Mouse (Mus musculus) G1E (cell line): ENCODE data around the gene Cadm2. TPM values are rescaled to one million over a fixed set of nuclear protein-coding genes. Genes with fewer than 3 reads are reported as not detected.

Experiments used
- ATAC-seq: 2 replicates; pipeline ENCODE4 v1.8.0; 2016; ENCODE audit warnings: mild to moderate bottlenecking; ENCODE audit not compliant: insufficient number of reproducible peaks, poor library complexity, low FRiP score, severe bottlenecking; ENCODE audit errors: extremely low read depth
- DNase-seq: peaks from one replicate; pipeline ENCODE4 v3.0.0; 2012; ENCODE audit warnings: low spot score
- H3K27me3 ChIP-seq: 2 replicates; pipeline ENCODE4 v1.6.1; 2012; ENCODE audit warnings: mild to moderate bottlenecking, low read length, inconsistent platforms; ENCODE audit not compliant: insufficient read depth
- H3K36me3 ChIP-seq: replicated peaks from 2 replicates; pipeline ENCODE3; 2012; ENCODE audit warnings: mild to moderate bottlenecking, inconsistent platforms
- H3K4me1 ChIP-seq: 2 replicates; pipeline ENCODE4 v1.6.1; 2012; ENCODE audit warnings: low read depth, low read length, inconsistent platforms, mixed read lengths; ENCODE audit not compliant: insufficient read depth
- H3K4me3 ChIP-seq: 2 replicates; pipeline ENCODE4 v1.5.1; 2012; ENCODE audit warnings: low read depth, mild to moderate bottlenecking, inconsistent platforms, low read length, moderate library complexity, mixed read lengths
- H3K9me3 ChIP-seq: replicated peaks from 2 replicates; pipeline ENCODE4 v1.6.1; 2012; ENCODE audit warnings: inconsistent platforms
- CTCF ChIP-seq: IDR thresholded peaks from 2 replicates; pipeline ENCODE4 v1.5.1; 2012; ENCODE audit warnings: low read depth, low read length, inconsistent platforms, mixed read lengths
- GATA1 ChIP-seq: IDR thresholded peaks from 2 replicates; pipeline ENCODE4 v1.6.1; 2012; ENCODE audit warnings: borderline replicate concordance, low read length, inconsistent platforms, mixed read lengths
- GATA2 ChIP-seq: IDR thresholded peaks from 2 replicates; pipeline ENCODE4 v1.6.1; 2012; ENCODE audit warnings: low read depth, low read length, inconsistent platforms, borderline replicate concordance
- POLR2AphosphoS5 ChIP-seq: IDR thresholded peaks from 2 replicates; pipeline ENCODE4 v1.6.1; 2012; ENCODE audit warnings: low read depth, low read length, inconsistent platforms; ENCODE audit not compliant: insufficient replicate concordance
- TAL1 ChIP-seq: conservative IDR thresholded peaks from 2 replicates; pipeline ENCODE4 v1.6.1; 2012; ENCODE audit warnings: low read depth, low read length, inconsistent platforms, mixed read lengths
- polyA plus RNA-seq: library from polyadenylated mRNA; stranded (reverse); fragments of >175 nt; gene quantifications from 2 replicates; pipeline ENCODE4 v1.2.3, GENCODE M21; 2012
- total RNA-seq, 2 experiments: library from RNA; stranded (forward) in 1 of 2; stranded (reverse) in 1 of 2; fragments of 200-1000 nt in 1 of 2; fragments of >200 nt in 1 of 2; fragmentation: Nextera tagmentation in 1 of 2; gene quantifications; 2 replicates each; pipeline ENCODE4 v1.2.3; 2014 to 2017

Gene Cadm2
- total and polyA plus RNA-seq, 3 experiments = 0.05 TPM; not detected in 2

DNA sequence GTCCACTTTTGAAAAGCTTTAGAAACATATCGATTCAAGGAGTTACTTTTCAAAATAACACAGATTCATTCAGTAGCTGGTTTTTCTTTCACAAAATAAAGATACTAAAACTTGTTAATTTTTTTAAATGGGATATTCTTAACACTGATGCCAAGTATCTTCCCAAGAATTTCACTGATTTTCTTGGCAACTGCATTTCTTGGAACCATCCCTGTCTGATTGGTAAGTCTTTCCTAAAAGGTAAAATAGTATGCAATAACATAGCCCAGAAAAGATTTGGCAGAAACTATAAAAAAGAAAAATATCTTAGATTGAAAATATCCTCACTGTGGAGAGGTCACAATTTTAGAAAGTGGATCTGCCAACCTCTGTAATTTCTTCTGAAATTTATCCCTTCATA, 95.8 kb downstream of the Cadm2 start:
- no peak overlapping the region for H3K4me3 ChIP-seq
- no peaks in the 10 kb centered on the region for H3K36me3 ChIP-seq
- H3K9me3 ChIP-seq = no peaks in the 10 kb centered on the region
- no peaks in the 10 kb centered on the region for H3K4me1 ChIP-seq
- no peak for DNase-seq
- TF ChIP-seq GATA2 (no peak), TAL1 (no peak), CTCF (no peak), GATA1 (no peak), POLR2AphosphoS5 (no peak)
- ATAC-seq = no peak
- H3K27me3 ChIP-seq = no peaks in the 10 kb centered on the region

DNA sequence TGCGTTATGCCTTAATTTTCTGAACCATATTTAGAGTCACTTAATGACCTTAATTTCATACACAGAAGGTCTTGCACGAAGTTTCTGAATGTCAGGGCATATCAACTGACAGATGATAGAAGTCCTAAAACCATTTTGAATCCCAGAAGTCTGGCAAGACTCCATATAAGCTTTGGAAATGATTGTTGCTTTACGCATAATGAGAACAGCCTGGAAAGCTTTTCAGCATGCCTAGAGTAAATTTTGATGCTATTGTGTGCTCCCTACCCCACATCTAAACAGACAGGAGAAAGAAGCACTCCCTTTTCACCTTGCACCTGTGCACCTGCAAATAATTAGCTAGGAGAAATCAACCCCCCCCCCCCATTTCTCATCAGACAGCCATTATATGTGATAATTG, 102.4 kb downstream of the Cadm2 start:
- no peak for DNase-seq
- no peak for TF ChIP-seq GATA2
- no peak for TF ChIP-seq POLR2AphosphoS5
- TF ChIP-seq CTCF = no peak
- TF ChIP-seq GATA1 = no peak
- no peak for TF ChIP-seq TAL1
- Histone ChIP-seq H3K36me3 (no peaks in the 10 kb centered on the region), H3K4me3 (no peak overlapping the region), H3K4me1 (no peaks in the 10 kb centered on the region), H3K9me3 (no peaks in the 10 kb centered on the region), H3K27me3 (no peaks in the 10 kb centered on the region)
- no peak for ATAC-seq

DNA sequence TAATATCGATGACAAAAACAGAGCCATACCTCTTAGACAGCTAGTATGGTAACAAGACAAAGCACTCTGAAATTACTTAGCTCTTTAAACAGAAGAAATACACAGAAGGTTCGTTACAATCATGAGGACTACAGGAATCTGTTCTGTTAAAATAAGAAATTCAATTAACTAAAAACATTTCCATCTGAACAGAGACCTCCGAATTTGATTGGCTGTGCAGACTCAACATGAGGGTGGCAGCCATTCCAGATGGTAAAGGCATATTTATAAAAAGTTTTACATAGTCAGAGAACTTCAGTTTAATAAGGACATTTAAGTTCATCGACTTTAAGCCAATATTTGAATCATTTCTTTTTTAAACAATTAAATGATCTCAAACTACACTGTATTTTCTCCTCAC, 105.2 kb downstream of the Cadm2 start:
- no peak overlapping the region for H3K4me3 ChIP-seq
- H3K27me3 ChIP-seq = no peaks in the 10 kb centered on the region
- TF ChIP-seq POLR2AphosphoS5 (no peak), TAL1 (no peak), GATA1 (no peak), GATA2 (no peak), CTCF (no peak)
- no peaks in the 10 kb centered on the region for H3K9me3 ChIP-seq
- no peak for DNase-seq
- H3K4me1 ChIP-seq = no peaks in the 10 kb centered on the region
- no peak for ATAC-seq
- no peaks in the 10 kb centered on the region for H3K36me3 ChIP-seq

DNA sequence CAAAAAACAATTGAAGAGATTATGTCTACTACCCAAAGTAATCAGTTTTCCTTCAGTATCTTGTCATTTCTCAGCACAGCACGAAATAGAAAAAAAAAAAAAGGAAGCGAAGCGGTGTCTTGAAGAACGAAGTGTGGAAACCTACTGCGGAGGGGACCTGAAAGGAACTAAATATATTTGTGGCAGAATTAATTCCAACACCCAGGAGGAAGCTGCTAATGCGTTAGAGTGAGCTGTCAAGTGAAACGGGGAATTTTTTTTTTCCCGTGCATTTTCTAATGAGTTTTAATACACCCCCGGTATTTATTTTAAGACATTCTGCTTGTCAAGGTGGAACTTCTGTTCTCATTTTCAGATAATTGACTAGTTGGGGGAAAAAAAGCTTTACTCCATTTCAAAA, 111.6 kb downstream of the Cadm2 start:
- Histone ChIP-seq H3K27me3 (no peaks in the 10 kb centered on the region), H3K4me3 (no peak overlapping the region), H3K9me3 (no peaks in the 10 kb centered on the region), H3K36me3 (no peaks in the 10 kb centered on the region), H3K4me1 (no peaks in the 10 kb centered on the region)
- no peak for TF ChIP-seq GATA2
- DNase-seq (no peak), ATAC-seq (no peak)

DNA sequence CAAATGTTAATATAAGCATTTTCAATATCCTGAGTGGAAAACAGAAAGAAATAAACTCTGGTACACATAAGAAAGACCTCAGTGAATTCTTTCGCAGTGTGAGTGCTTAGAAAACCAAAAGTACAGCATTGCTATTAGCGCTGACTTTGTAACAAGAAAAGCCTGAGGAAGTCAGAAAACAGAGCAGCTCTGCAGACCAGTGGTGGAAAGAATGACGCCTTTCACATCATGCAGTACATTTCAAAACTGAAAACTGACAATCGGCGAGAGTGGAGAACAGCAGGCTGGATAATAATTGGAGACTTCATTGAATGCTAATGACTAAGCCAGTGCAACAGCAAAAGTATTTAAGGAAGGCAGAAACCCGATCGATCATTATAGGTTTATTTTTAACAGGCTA, 138.2 kb downstream of the Cadm2 start:
- Histone ChIP-seq H3K4me1 (no peaks in the 10 kb centered on the region), H3K36me3 (no peaks in the 10 kb centered on the region), H3K9me3 (peaks cover 3% of the 10 kb centered on the region; the same call in 1 of the 2 replicates), H3K27me3 (no peaks in the 10 kb centered on the region), H3K4me3 (no peak overlapping the region)
- ATAC-seq = no peak
- TF ChIP-seq CTCF (no peak), GATA2 (no peak), POLR2AphosphoS5 (no peak)
- DNase-seq = no peak

DNA sequence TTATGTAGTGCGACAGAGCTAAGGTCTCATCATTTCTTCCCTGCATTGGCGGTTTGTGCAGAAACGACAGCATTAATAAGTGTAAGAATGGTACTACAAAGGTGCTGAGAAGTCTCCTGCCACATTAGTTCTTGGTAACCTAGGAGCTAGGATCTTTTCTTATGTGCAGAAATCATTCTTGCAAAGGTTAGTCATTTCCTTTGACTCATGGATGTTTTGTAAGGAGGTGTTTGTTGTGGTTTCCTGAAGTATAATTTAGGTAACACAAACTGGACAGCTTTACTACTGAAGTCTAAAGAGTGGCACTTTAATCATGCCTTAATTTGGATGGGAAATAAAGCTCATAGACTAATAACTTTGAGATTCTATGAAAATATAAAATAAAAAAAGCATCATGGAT, 153.7 kb downstream of the Cadm2 start:
- no peaks in the 10 kb centered on the region for H3K4me1 ChIP-seq
- peaks cover 7% of the 10 kb centered on the region; the same call in 1 of the 2 replicates for H3K9me3 ChIP-seq
- TF ChIP-seq POLR2AphosphoS5 (no peak), GATA2 (no peak), GATA1 (no peak), TAL1 (no peak), CTCF (no peak)
- ATAC-seq = no peak
- no peak overlapping the region for H3K4me3 ChIP-seq
- no peaks in the 10 kb centered on the region for H3K36me3 ChIP-seq
- no peak for DNase-seq
- no peaks in the 10 kb centered on the region for H3K27me3 ChIP-seq

DNA sequence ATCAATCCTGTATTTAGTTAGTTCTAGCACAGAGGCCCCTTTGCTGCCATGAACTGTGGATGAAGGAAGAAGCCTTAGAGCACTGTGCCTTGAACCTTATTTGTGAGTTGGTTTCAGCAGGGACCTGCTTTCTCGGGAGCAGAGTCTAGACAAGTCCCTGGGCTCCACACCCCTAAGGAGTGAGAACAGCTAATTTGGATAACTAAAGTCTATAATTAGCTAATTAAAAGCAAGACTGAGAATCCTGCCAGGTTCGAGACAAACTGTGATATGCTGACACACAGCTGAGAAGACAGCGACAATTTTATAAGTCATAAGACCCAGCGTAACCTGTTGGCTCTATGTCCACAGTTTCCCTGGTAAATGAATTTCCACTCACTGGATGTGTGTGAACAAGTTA, 184.4 kb downstream of the Cadm2 start:
- no peak overlapping the region for H3K4me3 ChIP-seq
- TF ChIP-seq POLR2AphosphoS5 (no peak), TAL1 (no peak), CTCF (no peak), GATA1 (no peak)
- no peak for ATAC-seq
- no peaks in the 10 kb centered on the region for H3K36me3 ChIP-seq
- H3K4me1 ChIP-seq = no peaks in the 10 kb centered on the region
- no peaks in the 10 kb centered on the region for H3K9me3 ChIP-seq
- H3K27me3 ChIP-seq = no peaks in the 10 kb centered on the region
- no peak for DNase-seq
